Mouse (Mus musculus) 416B (cell line): ENCODE measurements at regions not wholly inside any gene's neighbourhood (a gene's known extent, or its start where the extent isn't known, plus 50 kb on each side); places are given as distances from the start of the nearest gene placed in this dataset.
A peak's percentile ranks its signal among the peaks of the same experiment; 100 is the strongest.

Experiments
- DNase-seq: peaks from one replicate; pipeline ENCODE4 v3.0.0; 2011; ENCODE audit warnings: low read depth

GRCm38 (mm10) chr10:126634731-126635130, 266.4 kb downstream of the Atp23 start:
- DNase-seq: no peak

DNA sequence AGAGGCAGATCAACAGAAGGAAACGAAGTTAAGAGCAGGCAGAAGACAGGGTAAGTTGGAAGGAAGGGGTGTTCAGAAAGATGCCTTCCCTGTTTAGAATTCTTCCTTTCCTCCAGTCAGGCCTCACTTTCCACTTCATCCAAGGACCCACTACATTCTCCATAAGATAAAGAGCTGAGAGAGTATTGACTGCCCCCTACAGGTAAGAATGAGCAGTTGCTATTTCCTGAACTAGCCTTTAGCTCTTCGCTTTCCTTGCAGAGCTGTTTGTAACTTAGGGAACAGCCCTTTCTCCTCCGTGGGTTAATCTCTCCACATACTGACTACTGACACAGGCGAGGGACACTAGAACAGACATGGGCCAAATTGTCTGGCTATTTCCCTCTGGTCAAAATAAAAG, 273.1 kb downstream of the Atp23 start:
- no peak for DNase-seq

DNA sequence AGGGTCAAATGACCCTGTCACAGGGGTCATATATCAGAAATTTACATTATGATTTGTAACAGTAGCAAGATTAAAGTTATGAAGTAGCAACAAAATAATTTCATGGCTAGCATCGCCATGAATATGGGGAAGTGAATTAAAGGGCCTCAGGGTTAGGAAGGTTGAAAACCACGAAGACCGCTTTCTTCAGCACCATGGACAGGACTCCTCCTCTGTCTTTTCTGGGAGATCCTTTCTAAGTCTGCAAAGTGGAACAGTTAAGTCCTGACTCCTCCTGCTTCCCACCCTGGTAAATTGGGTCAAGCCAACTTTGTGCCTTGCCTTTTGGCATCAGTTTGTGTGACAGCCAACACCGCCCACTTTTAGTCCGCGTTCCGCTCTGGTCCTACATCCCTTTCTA, 275.7 kb downstream of the Atp23 start:
- peak; percentile 2 for DNase-seq

- DNase-seq: no peak
Observed at GRCm38 (mm10) chr10:126620802-126621201, 280.4 kb downstream of the Atp23 start.

GRCm38 (mm10) chr10:126619970-126620369, 281.2 kb downstream of the Atp23 start:
- no peak for DNase-seq

DNA sequence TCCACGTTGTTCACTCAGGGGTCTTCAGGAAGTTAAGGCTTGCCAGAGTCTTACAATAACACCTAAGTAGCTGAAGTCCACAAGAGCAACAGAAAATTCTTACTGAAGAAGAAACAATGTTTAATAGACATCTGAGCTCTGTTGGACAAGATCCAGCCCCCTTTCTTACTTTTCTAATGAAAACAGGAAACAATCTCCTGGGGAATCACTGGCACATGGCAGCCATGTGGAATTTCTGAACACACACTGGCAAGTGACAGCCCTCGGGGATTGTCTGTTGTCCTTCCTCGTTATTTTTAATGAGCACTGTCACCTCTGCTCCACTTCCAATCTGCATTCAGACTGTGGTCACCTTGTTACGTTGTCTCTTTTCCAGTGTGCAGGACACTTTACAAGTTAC, 288.9 kb downstream of the Atp23 start:
- DNase-seq: no peak

DNA sequence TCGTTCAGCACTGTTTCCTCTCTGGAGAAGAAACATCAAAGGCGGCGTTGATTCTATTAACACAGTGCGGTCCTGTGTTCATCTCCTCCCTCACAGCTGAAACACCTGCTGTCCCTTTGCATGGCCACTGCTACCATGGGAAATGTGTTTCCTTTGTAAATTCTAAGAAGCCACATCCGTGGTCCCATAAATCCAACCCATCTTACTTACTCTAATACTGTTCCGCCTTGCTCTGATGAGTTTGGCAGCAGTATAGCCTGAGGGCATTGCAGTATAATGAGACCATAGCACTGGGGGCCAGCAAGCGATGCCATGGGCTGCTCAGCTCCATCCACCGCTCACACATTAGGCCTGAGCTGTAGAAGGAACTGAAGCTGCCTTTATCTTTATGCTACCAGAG, 290.6 kb downstream of the Atp23 start:
- DNase-seq: no peak

GRCm38 (mm10) chr10:126599686-126600085, 301.5 kb downstream of the Atp23 start:
- no peak for DNase-seq

DNA sequence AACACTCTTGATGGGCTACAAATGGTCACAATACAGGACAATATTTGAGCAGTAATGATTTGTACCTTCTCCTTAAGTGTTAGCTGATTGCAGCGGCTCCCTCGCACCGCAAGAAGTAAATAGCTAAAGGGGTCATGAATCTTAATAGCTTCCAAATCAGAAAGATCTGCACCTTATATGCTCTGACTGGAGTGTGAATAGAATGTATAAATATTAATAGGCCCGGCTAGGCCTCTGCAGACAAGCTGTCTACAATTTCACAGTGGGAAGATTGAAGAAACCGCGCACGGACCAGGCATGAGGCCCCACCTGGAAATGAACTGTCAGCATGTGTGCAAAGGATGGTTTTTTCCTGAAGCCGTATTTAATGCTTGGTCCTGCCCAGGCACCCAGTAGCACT, 333.0 kb downstream of the Atp23 start:
- no peak for DNase-seq

GRCm38 (mm10) chr10:126565326-126565725, 335.8 kb downstream of the Atp23 start:
- no peak for DNase-seq

- no peak for DNase-seq
Observed at GRCm38 (mm10) chr10:126555080-126555479, 346.1 kb downstream of the Atp23 start.

DNA sequence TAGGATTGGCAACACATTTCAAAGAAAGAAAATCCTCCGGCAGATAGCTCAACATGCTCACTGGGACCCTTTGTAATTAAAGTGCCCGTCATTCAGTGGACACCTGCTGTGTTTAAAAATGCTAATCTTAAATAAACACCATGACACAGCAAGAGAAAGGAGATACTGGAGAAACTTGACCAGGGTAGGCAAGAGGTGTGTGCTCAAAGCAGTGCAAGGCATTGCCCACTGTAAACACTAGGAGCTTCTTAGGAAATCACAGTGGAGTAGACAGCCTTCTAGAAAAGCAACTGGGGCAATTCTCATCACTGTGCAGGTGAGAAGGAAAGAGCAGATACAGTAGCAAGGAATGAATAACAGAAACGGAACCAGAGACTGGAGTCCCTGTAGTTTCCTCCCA, 369.2 kb downstream of the Atp23 start:
- DNase-seq: no peak

DNA sequence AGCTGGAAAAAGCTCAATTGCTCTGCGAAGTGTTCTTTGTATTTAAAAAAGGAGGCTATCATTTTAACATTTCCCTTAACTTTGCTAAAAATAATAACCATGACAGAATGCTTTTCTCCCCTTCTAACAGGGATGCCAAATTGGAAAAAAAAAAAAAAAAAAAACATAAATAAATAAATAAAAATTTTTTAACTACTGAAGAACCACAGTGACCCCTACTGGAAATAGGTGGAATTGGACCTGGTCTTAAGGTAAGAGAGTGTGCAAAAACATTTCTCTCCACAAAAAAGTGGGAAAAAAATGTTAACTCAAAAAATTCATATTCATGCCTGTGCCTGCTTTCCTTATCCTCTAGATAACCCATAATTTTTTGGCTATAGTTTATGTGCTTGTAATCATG, 369.8 kb downstream of the Atp23 start:
- DNase-seq: peak; percentile 46

DNA sequence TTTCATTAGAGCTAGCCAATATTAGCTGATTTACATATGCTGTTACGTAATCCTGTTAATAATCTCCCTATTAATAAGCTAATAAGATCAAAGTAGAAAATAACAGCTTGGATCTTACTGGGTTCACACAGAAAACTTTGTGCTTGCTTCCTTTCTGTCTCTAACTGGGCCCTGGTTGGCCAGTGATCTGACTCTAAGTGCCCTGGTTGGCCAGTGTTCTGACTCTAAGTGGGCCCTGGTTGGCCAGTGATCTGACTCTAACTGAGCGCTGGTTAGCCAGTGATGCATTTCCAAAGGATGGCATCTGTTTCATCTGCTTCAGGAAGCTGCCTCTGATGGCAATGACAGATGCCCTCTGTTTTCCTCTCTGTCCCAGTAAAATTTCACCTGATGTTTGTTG, 372.4 kb downstream of the Atp23 start:
- DNase-seq: no peak

DNA sequence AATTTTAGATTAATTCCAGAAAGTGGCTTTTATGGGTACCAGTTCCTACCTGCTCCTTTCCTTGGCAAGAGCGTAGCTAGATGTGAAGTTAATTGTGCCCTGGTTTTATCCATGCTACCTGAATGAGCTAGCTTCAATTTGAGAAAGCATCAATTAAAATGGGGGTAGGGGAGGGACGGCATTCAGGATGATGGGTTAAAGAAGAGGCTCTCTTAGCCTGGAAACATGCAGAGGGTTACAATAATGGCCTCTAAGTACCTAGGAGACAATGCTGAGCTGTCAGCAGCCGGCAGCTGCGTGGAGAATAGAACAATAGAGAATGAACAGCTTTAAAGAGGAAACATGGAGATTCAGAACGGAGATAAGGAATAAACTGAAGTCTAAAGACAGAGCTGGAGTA, 375.0 kb downstream of the Atp23 start:
- no peak for DNase-seq

GRCm38 (mm10) chr10:126521836-126522815, 379.0 kb downstream of the Atp23 start:
- no peak for DNase-seq

GRCm38 (mm10) chr10:126520973-126521372, 380.2 kb downstream of the Atp23 start:
- no peak for DNase-seq

GRCm38 (mm10) chr10:126513185-126513584, 388.0 kb downstream of the Atp23 start:
- DNase-seq: no peak

DNA sequence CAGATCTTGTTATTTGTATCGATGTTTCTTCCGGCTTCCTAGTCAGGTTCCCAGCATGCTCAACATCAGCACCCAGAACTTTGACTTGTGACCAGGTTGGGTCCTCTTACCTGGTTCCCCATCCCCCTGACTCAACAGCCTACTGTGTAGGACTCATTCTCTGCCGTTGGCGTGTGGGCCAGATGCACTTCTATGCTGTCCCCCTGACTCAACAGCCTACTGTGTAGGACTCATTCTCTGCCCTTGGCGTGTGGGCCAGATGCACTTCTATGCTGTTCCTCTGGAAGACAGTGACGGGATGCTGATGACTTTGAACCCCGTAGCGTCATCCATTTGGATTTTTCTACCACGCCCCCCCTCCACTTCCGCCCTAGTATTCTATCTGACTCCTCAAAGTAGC, 389.6 kb downstream of the Atp23 start:
- DNase-seq: no peak

GRCm38 (mm10) chr10:126505988-126506387, 395.2 kb downstream of the Atp23 start:
- DNase-seq: no peak

DNA sequence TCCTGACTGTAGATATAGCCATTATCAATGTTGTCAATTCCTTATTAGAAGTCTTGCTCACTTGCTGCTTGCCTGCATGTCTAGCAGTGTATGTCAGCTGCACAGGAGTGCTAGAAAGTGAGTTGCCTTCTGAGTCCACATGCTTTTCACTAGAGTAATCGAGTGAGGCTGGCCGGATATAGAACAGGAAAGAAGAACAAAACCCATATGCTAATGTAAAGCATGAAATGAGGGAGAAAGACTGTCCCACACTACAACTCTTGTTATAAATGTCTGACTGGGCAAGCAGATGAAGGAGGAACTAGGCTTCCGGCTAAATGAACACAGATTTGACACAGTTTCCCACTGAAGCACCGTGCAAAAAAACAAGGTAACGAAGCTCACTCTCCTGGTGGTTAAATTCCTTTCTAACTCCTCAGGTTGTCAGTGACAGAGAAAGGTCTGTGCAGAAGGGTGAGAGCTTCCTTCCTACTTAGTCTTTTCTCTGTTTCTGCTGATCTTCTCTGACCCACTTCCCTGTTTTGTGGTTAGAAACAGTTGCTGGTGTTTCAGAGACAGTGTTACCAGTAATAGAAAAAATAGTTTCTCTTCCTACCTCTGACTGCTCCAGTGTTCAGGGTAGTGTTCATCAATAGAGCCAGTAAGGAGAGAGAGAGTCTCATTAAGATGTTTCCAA, 399.0 kb downstream of the Atp23 start:
- no peak for DNase-seq

DNA sequence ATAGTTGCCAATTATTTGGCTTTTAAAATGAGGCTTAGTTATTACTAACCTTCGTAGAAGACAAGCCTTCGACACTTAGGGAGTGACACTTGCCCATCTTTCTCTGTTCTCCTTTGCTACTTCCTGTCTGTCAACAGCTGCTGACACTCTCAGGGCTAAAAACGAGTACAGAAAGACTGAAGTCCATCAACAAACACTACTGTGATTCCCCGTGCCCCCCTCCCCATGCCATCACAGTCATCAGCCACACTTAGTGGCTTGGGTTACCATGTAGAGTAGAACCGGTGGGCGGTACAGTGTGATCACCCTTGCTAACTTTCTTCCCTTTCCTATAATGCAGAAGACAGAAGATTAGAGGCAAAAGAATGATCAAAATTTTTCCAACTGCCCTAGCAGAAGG, 402.4 kb downstream of the Atp23 start:
- DNase-seq: no peak

- DNase-seq: no peak
Observed at GRCm38 (mm10) chr10:126493734-126494133, 407.4 kb downstream of the Atp23 start.
